Mouse (Mus musculus): ENCODE measurements around the gene Dnah12. TPM values are rescaled to one million over a fixed set of nuclear protein-coding genes. Genes with fewer than 3 reads are reported as not detected.
A peak's percentile ranks its signal among the peaks of the same experiment; 100 is the strongest.
"Not testable (repeated sequence)": the region's sequence is repeated elsewhere in the genome, so short reads cannot be mapped to it uniquely, and the experiment has no call there.

Dnah12 gene
- total RNA-seq, 4 experiments from 2014 or later, result 0.03 to 0.06 (median 0.06) TPM; not detected in 1

GRCm38 (mm10) chr14:26879976-26880375 lies 186.9 kb downstream of the Dnah12 start:
- DNase-seq (ENCODE audit: low spot score), result no peak

GRCm38 (mm10) chr14:26881700-26882099 lies 188.6 kb downstream of the Dnah12 start:
- no peak for DNase-seq (ENCODE audit: low spot score)

DNA sequence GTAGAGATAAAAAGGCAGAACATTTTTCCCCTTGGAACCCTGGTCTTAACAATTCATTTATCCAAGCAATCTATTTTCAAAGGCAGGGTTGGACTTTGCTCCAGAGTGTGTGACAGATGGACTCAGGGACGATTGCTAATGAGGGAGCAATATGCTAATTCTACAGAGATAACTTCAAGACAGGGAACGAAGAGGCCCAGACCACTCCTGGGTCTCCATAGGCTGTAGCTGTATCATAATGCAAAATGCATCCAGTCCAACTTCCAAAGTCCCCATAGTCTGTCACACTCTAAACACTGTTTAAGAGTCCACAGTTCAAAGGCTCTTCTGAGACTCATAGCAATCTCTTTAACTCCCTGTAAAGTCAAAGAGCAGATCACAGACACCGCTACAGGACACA lies 194.2 kb downstream of the Dnah12 start:
- no peak for DNase-seq (ENCODE audit: low spot score)

DNA sequence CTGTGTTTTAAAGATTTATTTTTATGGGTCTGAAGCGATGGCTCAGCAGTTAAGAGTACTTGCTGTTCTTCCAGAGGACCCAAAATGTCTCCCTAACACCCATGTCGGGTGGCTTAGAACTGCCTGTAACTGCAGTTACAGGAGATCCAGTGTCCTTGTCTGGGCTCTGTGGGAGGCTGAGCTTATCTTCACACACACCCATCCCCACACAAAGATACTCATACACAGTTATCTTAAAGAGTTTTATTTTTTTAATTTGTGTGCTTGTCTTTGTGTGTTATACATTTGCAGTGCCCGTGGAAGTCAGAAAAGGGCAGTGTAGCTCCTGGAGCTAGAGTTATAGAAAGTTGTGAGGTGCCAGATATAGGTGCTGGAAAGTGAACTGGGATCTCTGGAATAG lies 197.7 kb downstream of the Dnah12 start:
- DNase-seq (ENCODE audit: low spot score), result no peak

DNA sequence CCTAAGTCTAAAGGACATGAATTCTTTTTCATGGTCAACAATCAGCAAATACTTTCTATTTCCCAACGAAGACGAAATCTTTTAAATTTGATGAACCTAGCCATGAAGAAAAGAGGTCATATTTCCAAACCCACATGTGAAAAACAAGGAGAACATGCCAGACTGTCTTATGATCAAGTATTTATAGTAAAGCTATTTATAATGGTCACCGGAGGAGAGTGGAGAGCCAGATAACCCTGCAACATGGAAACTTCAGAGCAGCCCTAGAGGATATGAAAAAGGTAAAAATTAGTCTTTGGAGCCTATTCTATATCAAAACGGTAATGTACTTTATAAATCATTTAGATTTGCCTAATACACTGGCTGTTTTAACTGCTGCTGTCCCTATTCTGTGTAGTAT lies 201.3 kb downstream of the Dnah12 start, which contains the start of gene Asb14:
Gene Asb14, plus strand, starts transcription at position 166 of the 400 bp plus-strand sequence.
- DNase-seq (ENCODE audit: low spot score), result peak; percentile 42

GRCm38 (mm10) chr14:26899490-26899889 lies 206.4 kb downstream of the Dnah12 start:
- no peak for DNase-seq (ENCODE audit: low spot score)

GRCm38 (mm10) chr14:26900893-26901292 lies 207.8 kb downstream of the Dnah12 start:
- DNase-seq (ENCODE audit: low spot score), result no peak

DNA sequence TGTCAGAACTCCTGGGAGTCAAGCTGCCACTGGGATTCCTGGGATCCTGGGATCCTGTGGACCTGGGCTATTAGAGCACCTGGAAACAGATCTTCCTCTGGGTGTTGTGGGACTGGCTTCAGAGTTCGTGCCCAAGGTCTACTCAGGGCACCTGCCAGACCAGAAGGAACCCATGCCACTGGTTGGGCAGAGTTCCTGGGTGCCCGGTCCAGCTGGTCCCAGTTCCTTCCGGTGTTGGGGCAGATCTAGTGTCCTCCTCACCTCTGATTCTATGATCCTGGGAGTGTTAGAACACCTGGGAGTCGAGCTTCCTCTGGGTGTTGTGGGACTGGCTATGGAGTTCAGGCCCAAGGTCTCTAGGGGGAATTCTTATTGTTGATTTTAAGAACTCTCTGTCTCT lies 214.3 kb downstream of the Dnah12 start:
- DNase-seq (ENCODE audit: low spot score), result no peak

DNA sequence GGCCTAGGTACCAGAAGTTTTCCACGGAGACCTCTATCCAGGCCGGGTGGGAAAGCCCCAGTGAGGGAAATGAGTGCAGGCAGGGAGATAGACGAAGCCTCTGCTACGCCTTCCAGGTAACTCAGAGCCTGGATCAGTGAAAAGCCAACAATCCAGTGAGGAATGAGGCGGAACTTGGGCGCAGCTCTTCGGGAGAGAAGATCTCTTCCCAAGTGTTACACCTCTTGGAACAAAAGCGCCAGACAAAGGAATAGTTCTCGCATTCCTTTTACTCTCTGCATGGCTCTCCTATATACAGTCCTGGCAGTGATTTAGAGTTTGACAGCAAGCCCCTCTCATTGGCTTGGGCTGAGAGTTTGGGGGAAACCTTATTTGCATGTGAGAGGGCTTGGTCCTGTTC lies 217.4 kb downstream of the Dnah12 start:
- not testable (repeated sequence) for DNase-seq (ENCODE audit: low spot score)

GRCm38 (mm10) chr14:26911201-26911600 lies 218.1 kb downstream of the Dnah12 start:
- peak; percentile 31 for DNase-seq (ENCODE audit: low spot score)

- no peak for DNase-seq (ENCODE audit: low spot score)
These were observed 218.8 kb downstream of the Dnah12 start for GRCm38 (mm10) chr14:26911826-26912225.

DNA sequence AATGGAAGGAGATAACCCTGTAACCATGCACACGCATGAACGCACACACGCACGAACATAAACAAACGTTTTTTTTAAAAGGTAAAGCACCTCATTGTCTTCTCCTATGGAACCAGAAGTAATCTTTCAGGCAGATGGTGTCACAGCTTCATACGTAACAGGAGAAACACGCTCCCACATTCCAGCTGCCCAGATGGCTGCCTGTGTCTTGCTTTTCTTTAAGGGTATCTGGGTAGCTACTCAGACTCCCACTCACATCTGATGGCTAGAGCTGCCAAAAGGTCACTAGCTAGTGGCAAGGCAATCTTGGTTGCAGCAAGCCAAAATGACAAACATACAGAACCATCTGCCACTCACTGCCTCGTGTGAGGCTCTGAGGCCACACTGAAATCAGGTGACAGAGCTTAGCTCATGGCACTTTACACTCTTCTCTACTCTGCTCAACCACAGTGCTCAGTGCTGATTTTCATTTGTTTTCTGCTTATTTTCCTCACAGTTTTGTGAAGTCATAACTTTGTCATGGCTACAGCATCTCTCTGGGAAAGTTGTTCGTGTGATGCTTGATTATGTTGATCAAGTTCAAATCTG lies 220.7 kb downstream of the Dnah12 start:
- no peak for DNase-seq (ENCODE audit: low spot score)

DNA sequence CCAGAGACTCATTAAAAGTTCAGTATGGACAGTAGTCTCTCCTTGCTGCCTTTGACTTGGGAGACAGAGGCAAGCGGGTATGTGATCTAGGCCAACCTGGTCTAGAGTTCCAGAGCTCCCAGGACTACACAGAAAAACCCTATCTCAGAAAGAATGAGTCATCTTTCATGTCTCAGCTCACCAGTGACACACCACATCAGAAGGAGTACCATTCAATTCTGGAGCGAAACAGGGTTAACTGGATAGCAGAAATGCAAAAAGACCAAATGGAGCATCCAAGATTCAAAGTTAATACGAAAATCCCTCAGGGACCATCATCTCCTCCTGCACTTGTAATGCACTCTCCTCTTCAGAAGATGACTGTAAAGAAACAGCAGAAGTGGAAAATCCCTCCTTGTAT lies 226.2 kb downstream of the Dnah12 start:
- DNase-seq (ENCODE audit: low spot score), result no peak

GRCm38 (mm10) chr14:26923702-26924421 lies 230.8 kb downstream of the Dnah12 start:
- no peak for DNase-seq (ENCODE audit: low spot score)

GRCm38 (mm10) chr14:26934891-26935290 lies 241.8 kb downstream of the Dnah12 start:
- DNase-seq (ENCODE audit: low spot score), result no peak

GRCm38 (mm10) chr14:26935558-26935957 lies 242.5 kb downstream of the Dnah12 start:
- no peak for DNase-seq (ENCODE audit: low spot score)

Small RNA genes lying within 50 kb of the gene (microRNA-seq; reads per million reads assigned to microRNA genes)
- 1.1 reads per million for gene Mir7672

Other genes starting within 250 kb of the Dnah12 start
- 100 to 1,000 TPM; 242 to 367 (median 269) TPM for gene Slmap, start 158.3 kb upstream of the Dnah12 start, total RNA-seq (2022)
- gene Dennd6a, start 119.4 kb upstream of the Dnah12 start, total RNA-seq (2022), result 10 to 100 TPM; 12.4 to 13.4 (median 12.9) TPM
- 10 to 100 TPM; 60.5 to 84.8 (median 69.0) TPM for gene Arf4, start 55.2 kb upstream of the Dnah12 start, total RNA-seq (2022)
- 1 to 10 TPM; 5.0 to 6.5 (median 5.3) TPM for gene Pde12, start 23.4 kb upstream of the Dnah12 start, total RNA-seq (2022)
- gene Asb14, start 201.3 kb downstream of the Dnah12 start, total RNA-seq (2022), result 100 to 1,000 TPM; 103 to 126 (median 118) TPM

Data from heart, adult 8-10 months (tissue).